Mouse (Mus musculus): ENCODE measurements around the gene Med16. TPM values are rescaled to one million over a fixed set of nuclear protein-coding genes. Genes with fewer than 3 reads are reported as not detected.

Med16 gene
- total RNA-seq, 1 experiment, result 21.0 TPM

- no peaks in the 10 kb centered on the region for H3K36me3 ChIP-seq (ENCODE audit: control insufficient read depth, insufficient read depth, low read length, poor library complexity, severe bottlenecking)
- H3K4me3 ChIP-seq (ENCODE audit: insufficient read depth in 1 of 2, low read depth in 1 of 2, low read length in 2 of 2, poor library complexity in 1 of 2, severe bottlenecking in 1 of 2), result peak overlapping the region; percentile 13 to 56; a peak in 2 of 4 replicates
- in situ Hi-C loops (cut with MboI; ENCODE audit: low sequenced_read_pairs in 2 of 2, unreplicated experiment in 2 of 2), result no loop called here
- no peaks in the 10 kb centered on the region for H3K9me3 ChIP-seq (ENCODE audit: control insufficient read depth, insufficient read depth, low read depth, low read length)
- H3K9ac ChIP-seq (ENCODE audit: insufficient read depth, low read depth, low read length, poor library complexity, severe bottlenecking), result no peak overlapping the region
- TF ChIP-seq MAFK (IDR thresholded peaks at IDR 0.05; ENCODE audit: insufficient read depth, low read depth, low read length), result no peak
- TF ChIP-seq ZC3H11A (IDR thresholded peaks at IDR 0.05; ENCODE audit: borderline replicate concordance, low read depth, low read length), result no peak
- TF ChIP-seq CHD2 (IDR thresholded peaks at IDR 0.05; ENCODE audit: low read depth, low read length), result no peak
- no peak for TF ChIP-seq ZNF384 (IDR thresholded peaks at IDR 0.05; ENCODE audit: low read depth, low read length)
- no peak for DNase-seq (ENCODE audit: low read depth, low spot score)
- no peak overlapping the region for H3K27ac ChIP-seq (ENCODE audit: insufficient read depth, low read depth, low read length, poor library complexity, severe bottlenecking)
- H3K4me1 ChIP-seq (ENCODE audit: control insufficient read depth in 2 of 2, insufficient read depth in 2 of 2, low read length in 2 of 2, poor library complexity in 1 of 2), result peaks cover 3 to 21% of the 10 kb centered on the region in 2 experiments; a peak in 2 of 4 replicates
Measured at GRCm38 (mm10) chr10:79920056-79920890, 11.6 kb upstream of the Med16 start.

DNA sequence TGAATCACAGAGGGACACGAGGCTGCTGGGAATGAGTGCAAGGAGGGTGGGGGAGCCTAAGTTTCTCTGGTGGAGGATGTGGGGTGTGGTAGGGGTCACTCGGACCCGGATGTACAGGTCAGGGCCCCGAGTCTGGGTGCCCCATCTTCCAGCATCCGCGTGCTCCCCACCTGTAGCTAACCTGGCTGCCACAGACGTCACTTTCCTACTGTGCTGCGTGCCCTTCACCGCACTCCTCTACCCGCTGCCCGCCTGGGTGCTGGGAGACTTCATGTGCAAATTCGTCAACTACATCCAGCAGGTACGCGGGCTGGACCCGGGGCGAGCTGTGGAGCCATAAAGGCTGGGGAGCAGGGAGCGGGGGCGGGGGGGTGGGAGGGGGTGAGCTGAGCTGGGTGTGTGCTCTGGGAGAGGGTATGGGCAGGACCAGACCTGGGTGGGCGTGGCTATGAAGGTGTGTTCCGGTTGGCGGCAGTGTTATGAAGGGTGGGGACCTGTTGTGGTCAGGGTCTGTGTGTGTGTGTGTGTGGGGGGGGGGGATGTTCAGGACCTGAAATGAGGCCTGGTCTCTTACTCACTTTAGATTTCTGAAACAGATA lies 10.6 kb upstream of the Med16 start:
- Histone ChIP-seq H3K27ac (ENCODE audit: insufficient read depth, low read depth, low read length, poor library complexity, severe bottlenecking) (no peak overlapping the region), H3K36me3 (ENCODE audit: control insufficient read depth, insufficient read depth, low read length, poor library complexity, severe bottlenecking) (no peaks in the 10 kb centered on the region), H3K9ac (ENCODE audit: insufficient read depth, low read depth, low read length, poor library complexity, severe bottlenecking) (no peak overlapping the region; the same call in 1 of the 2 replicates), H3K9me3 (ENCODE audit: control insufficient read depth, insufficient read depth, low read depth, low read length) (no peaks in the 10 kb centered on the region), H3K4me3 (ENCODE audit: insufficient read depth in 1 of 2, low read depth in 1 of 2, low read length in 2 of 2, poor library complexity in 1 of 2, severe bottlenecking in 1 of 2) (peak overlapping the region in 1 of 2 experiments; percentile 61; a peak in 1 of 4 replicates), H3K4me1 (ENCODE audit: control insufficient read depth in 2 of 2, insufficient read depth in 2 of 2, low read length in 2 of 2, poor library complexity in 1 of 2) (peaks cover 3 to 21% of the 10 kb centered on the region in 2 experiments; a peak in 2 of 4 replicates)
- DNase-seq (ENCODE audit: low read depth, low spot score), result no peak
- in situ Hi-C loops (cut with MboI; ENCODE audit: low sequenced_read_pairs in 2 of 2, unreplicated experiment in 2 of 2), result no loop called here
- TF ChIP-seq HCFC1 (IDR thresholded peaks at IDR 0.05; ENCODE audit: borderline replicate concordance, insufficient read depth, low read length) (no peak), CHD2 (IDR thresholded peaks at IDR 0.05; ENCODE audit: low read depth, low read length) (no peak), MAFK (IDR thresholded peaks at IDR 0.05; ENCODE audit: insufficient read depth, low read depth, low read length) (no peak), ZNF384 (IDR thresholded peaks at IDR 0.05; ENCODE audit: low read depth, low read length) (no peak), ZC3H11A (IDR thresholded peaks at IDR 0.05; ENCODE audit: borderline replicate concordance, low read depth, low read length) (no peak)

- H3K27ac ChIP-seq (ENCODE audit: insufficient read depth, low read depth, low read length, poor library complexity, severe bottlenecking), result no peak overlapping the region
- H3K4me1 ChIP-seq (ENCODE audit: control insufficient read depth in 2 of 2, insufficient read depth in 2 of 2, low read length in 2 of 2, poor library complexity in 1 of 2), result peaks cover 3 to 21% of the 10 kb centered on the region in 2 experiments; a peak in 2 of 4 replicates
- no peak for DNase-seq (ENCODE audit: low read depth, low spot score)
- H3K9me3 ChIP-seq (ENCODE audit: control insufficient read depth, insufficient read depth, low read depth, low read length), result no peaks in the 10 kb centered on the region
- H3K36me3 ChIP-seq (ENCODE audit: control insufficient read depth, insufficient read depth, low read length, poor library complexity, severe bottlenecking), result no peaks in the 10 kb centered on the region
- H3K9ac ChIP-seq (ENCODE audit: insufficient read depth, low read depth, low read length, poor library complexity, severe bottlenecking), result no peak overlapping the region
- in situ Hi-C loops (cut with MboI; ENCODE audit: low sequenced_read_pairs in 2 of 2, unreplicated experiment in 2 of 2), result no loop called here
- TF ChIP-seq ZC3H11A (IDR thresholded peaks at IDR 0.05; ENCODE audit: borderline replicate concordance, low read depth, low read length), result no peak
- TF ChIP-seq MAFK (IDR thresholded peaks at IDR 0.05; ENCODE audit: insufficient read depth, low read depth, low read length), result no peak
- TF ChIP-seq HCFC1 (IDR thresholded peaks at IDR 0.05; ENCODE audit: borderline replicate concordance, insufficient read depth, low read length), result no peak
- TF ChIP-seq ZNF384 (IDR thresholded peaks at IDR 0.05; ENCODE audit: low read depth, low read length), result no peak
- no peak for TF ChIP-seq CHD2 (IDR thresholded peaks at IDR 0.05; ENCODE audit: low read depth, low read length)
- peak overlapping the region in 1 of 2 experiments; percentile 13; a peak in 1 of 4 replicates for H3K4me3 ChIP-seq (ENCODE audit: insufficient read depth in 1 of 2, low read depth in 1 of 2, low read length in 2 of 2, poor library complexity in 1 of 2, severe bottlenecking in 1 of 2)
Measured at GRCm38 (mm10) chr10:79918231-79919078, 9.7 kb upstream of the Med16 start.

DNA sequence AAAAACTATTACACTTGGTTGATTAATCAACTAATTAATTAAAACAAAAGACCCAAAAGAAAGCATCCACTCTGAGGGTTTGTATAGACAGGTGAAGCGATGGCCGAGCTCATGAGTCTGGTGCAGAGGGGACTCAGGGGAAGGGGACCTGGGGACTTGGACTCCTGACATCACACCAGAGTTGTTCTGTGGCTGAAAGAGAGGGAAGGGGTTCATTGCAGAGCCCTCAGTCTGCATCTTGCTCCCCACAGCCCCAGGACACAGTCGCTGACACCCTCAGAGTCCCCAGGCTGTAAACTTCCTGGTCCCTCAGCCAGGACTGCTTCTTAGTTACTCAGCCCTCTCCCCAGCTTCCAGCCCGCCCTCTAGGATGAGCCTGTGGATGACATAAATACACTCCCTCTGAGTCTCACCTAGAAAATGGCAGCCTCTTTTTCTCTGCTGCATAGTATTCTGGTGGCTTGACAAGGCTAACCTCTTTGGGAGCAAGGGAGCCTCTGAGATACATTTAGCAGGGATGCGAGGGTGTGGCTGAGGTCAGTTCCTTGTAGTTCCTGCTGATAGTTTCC lies 8.9 kb upstream of the Med16 start:
- Histone ChIP-seq H3K4me3 (ENCODE audit: insufficient read depth in 1 of 2, low read depth in 1 of 2, low read length in 2 of 2, poor library complexity in 1 of 2, severe bottlenecking in 1 of 2) (no peak overlapping the region), H3K9me3 (ENCODE audit: control insufficient read depth, insufficient read depth, low read depth, low read length) (no peaks in the 10 kb centered on the region), H3K4me1 (ENCODE audit: control insufficient read depth in 2 of 2, insufficient read depth in 2 of 2, low read length in 2 of 2, poor library complexity in 1 of 2) (peaks cover 3 to 21% of the 10 kb centered on the region in 2 experiments; a peak in 2 of 4 replicates), H3K9ac (ENCODE audit: insufficient read depth, low read depth, low read length, poor library complexity, severe bottlenecking) (no peak overlapping the region), H3K36me3 (ENCODE audit: control insufficient read depth, insufficient read depth, low read length, poor library complexity, severe bottlenecking) (no peaks in the 10 kb centered on the region), H3K27ac (ENCODE audit: insufficient read depth, low read depth, low read length, poor library complexity, severe bottlenecking) (no peak overlapping the region)
- no peak for TF ChIP-seq CHD2 (IDR thresholded peaks at IDR 0.05; ENCODE audit: low read depth, low read length)
- TF ChIP-seq ZNF384 (IDR thresholded peaks at IDR 0.05; ENCODE audit: low read depth, low read length), result no peak
- TF ChIP-seq ZC3H11A (IDR thresholded peaks at IDR 0.05; ENCODE audit: borderline replicate concordance, low read depth, low read length), result no peak
- TF ChIP-seq MAFK (IDR thresholded peaks at IDR 0.05; ENCODE audit: insufficient read depth, low read depth, low read length), result no peak
- TF ChIP-seq HCFC1 (IDR thresholded peaks at IDR 0.05; ENCODE audit: borderline replicate concordance, insufficient read depth, low read length), result no peak
- in situ Hi-C loops (cut with MboI; ENCODE audit: low sequenced_read_pairs in 2 of 2, unreplicated experiment in 2 of 2), result no loop called here
- DNase-seq (ENCODE audit: low read depth, low spot score), result no peak
